Mouse (Mus musculus) lung, adult 2 months (tissue): ENCODE measurements around the gene Rps27.

Experiments
- CTCF ChIP-seq: fragments of 200-500 bp; IDR thresholded peaks from 2 replicates; pipeline ENCODE4 v1.5.1; 2011; ENCODE audit warnings: mild to moderate bottlenecking, low read length, control low read depth; ENCODE audit not compliant: insufficient read depth
- POLR2A ChIP-seq: fragments of 200-500 bp; IDR thresholded peaks from 2 replicates; pipeline ENCODE4 v1.6.1; 2011; ENCODE audit warnings: low read depth, mild to moderate bottlenecking, control low read depth, low read length, borderline replicate concordance; ENCODE audit errors: extremely low read depth

DNA sequence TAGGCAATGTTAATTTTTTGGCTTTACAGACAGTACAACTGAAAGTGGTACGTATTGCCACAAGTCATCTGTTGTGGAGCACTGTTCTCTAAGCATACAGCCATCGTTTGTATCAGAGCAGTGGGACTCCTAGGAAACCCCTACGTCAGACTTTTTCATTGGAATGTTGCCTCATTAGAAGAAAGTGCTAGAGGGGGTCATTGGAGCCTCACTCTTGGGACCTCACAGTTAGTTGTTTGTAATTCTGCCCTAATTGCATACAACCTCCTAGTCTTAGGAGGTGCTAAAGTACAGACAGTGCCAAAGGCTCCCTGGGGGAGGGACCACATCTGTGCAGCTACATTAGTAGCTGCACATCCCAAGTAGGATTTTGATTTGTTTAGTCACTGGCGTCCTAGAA is 18.7 kb downstream of the Rps27 start:
- no peak for TF ChIP-seq CTCF
- TF ChIP-seq POLR2A: no peak
